Mouse (Mus musculus): ENCODE data around the gene Cnr2.

DNA sequence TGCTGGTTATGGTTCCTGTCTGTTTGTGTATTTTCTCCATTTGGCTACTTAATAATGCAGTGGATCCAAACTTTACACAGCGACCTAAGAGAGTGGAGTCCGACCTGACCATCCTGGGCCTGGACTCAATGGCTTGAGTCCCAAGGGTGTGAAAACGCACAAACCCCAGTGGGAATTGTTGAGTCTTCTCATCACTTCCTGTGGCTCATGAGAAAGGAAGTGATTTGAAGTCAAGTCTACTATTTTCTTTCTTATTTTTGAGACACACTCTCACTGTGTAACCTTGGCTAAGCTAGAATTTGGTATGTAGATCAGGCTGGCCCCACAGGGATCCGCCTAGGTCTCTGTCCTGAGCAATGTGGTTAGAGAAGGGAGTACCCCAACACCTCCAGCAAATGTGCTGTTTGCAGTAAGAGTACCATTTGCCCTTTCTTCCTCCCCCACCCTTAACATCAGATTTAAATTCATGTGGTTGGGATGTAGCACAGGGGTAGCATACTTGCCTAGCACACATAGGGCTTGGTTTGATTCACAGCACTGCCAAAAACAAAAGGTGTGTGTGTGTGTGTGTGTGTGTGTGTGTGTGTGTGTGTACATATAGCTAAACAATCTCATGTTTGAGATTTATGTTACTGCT lies 7.5 kb downstream of the Cnr2 start:
- TF ChIP-seq CTCF (IDR thresholded peaks at IDR 0.05 in 2 of 3, conservative IDR thresholded peaks at IDR 0.05 in 1 of 3; ENCODE audit: control insufficient read depth in 1 of 3, insufficient read depth in 1 of 3, low read depth in 2 of 3, low read length in 3 of 3, poor library complexity in 1 of 3, severe bottlenecking in 1 of 3) = no peak
- TF ChIP-seq GABPA (IDR thresholded peaks at IDR 0.05; ENCODE audit: low read depth, low read length) = no peak
- TF ChIP-seq NELFE (IDR thresholded peaks at IDR 0.05; ENCODE audit: low read depth, low read length) = no peak
- TF ChIP-seq POLR2A (IDR thresholded peaks at IDR 0.05; ENCODE audit: control insufficient read depth in 1 of 2, insufficient read depth in 1 of 2, low read depth in 1 of 2, low read length in 2 of 2, poor library complexity in 1 of 2) = no peak
- no peak for TF ChIP-seq MAFK (IDR thresholded peaks at IDR 0.05; ENCODE audit: borderline replicate concordance, low read depth, low read length)
- no peak for TF ChIP-seq POLR2AphosphoS2 (IDR thresholded peaks at IDR 0.05; ENCODE audit: low read length)
- TF ChIP-seq MAZ (IDR thresholded peaks at IDR 0.05; ENCODE audit: low read depth, low read length) = no peak
- TF ChIP-seq CHD2 (IDR thresholded peaks at IDR 0.05; ENCODE audit: low read length) = no peak
- TF ChIP-seq BHLHE40 (IDR thresholded peaks at IDR 0.05; ENCODE audit: borderline replicate concordance, low read depth, low read length) = no peak
